Mouse (Mus musculus): Measurements from ENCODE around the gene Ank.
A peak's percentile ranks its signal among the peaks of the same experiment; 100 is the strongest.

Ank gene

GRCm38 (mm10) chr15:27475988-27476387 is 9.5 kb downstream of the Ank start:
- Histone ChIP-seq H3K4me3 (replicated peaks; ENCODE audit: low read length) (peak overlapping the region; percentile 58), H3K4me1 (replicated peaks; ENCODE audit: low read depth, low read length) (peaks cover 39% of the 10 kb centered on the region), H3K36me3 (ENCODE audit: insufficient read depth, low read length) (no peaks in the 10 kb centered on the region), H3K27me3 (ENCODE audit: insufficient read depth, low read length) (peaks cover 40% of the 10 kb centered on the region), H3K9me3 (ENCODE audit: low read length) (no peaks in the 10 kb centered on the region)
- no peak for TF ChIP-seq POU5F1 (IDR thresholded peaks at IDR 0.05; ENCODE audit: borderline replicate concordance, low read length)
- TF ChIP-seq CTCF (conservative IDR thresholded peaks at IDR 0.05; ENCODE audit: low read length): no peak
- TF ChIP-seq NANOG (IDR thresholded peaks at IDR 0.05; ENCODE audit: borderline replicate concordance, low read length): no peak

- H3K9me3 ChIP-seq (ENCODE audit: low read length): no peaks in the 10 kb centered on the region
- TF ChIP-seq NANOG (IDR thresholded peaks at IDR 0.05; ENCODE audit: borderline replicate concordance, low read length): no peak
- no peak for TF ChIP-seq POU5F1 (IDR thresholded peaks at IDR 0.05; ENCODE audit: borderline replicate concordance, low read length)
- TF ChIP-seq CTCF (conservative IDR thresholded peaks at IDR 0.05; ENCODE audit: low read length): no peak
- peak overlapping the region; percentile 58 for H3K4me3 ChIP-seq (replicated peaks; ENCODE audit: low read length)
- peaks cover 37% of the 10 kb centered on the region for H3K4me1 ChIP-seq (replicated peaks; ENCODE audit: low read depth, low read length)
- H3K36me3 ChIP-seq (ENCODE audit: insufficient read depth, low read length): no peaks in the 10 kb centered on the region
- H3K27me3 ChIP-seq (ENCODE audit: insufficient read depth, low read length): peaks cover 40% of the 10 kb centered on the region
These were observed 10.2 kb downstream of the Ank start for GRCm38 (mm10) chr15:27476671-27477070.

- Histone ChIP-seq H3K36me3 (ENCODE audit: insufficient read depth, low read length) (no peaks in the 10 kb centered on the region), H3K4me1 (replicated peaks; ENCODE audit: low read depth, low read length) (peaks cover 42% of the 10 kb centered on the region), H3K4me3 (replicated peaks; ENCODE audit: low read length) (peak overlapping the region; percentile 58), H3K9me3 (ENCODE audit: low read length) (no peaks in the 10 kb centered on the region), H3K27me3 (ENCODE audit: insufficient read depth, low read length) (peaks cover 40% of the 10 kb centered on the region)
- TF ChIP-seq CTCF (conservative IDR thresholded peaks at IDR 0.05; ENCODE audit: low read length) (no peak), NANOG (IDR thresholded peaks at IDR 0.05; ENCODE audit: borderline replicate concordance, low read length) (no peak), POU5F1 (IDR thresholded peaks at IDR 0.05; ENCODE audit: borderline replicate concordance, low read length) (no peak)
These were observed 10.7 kb downstream of the Ank start for GRCm38 (mm10) chr15:27477159-27477558.

GRCm38 (mm10) chr15:27477630-27478029 is 11.2 kb downstream of the Ank start:
- Histone ChIP-seq H3K4me1 (replicated peaks; ENCODE audit: low read depth, low read length) (peaks cover 44% of the 10 kb centered on the region), H3K4me3 (replicated peaks; ENCODE audit: low read length) (no peak overlapping the region), H3K27me3 (ENCODE audit: insufficient read depth, low read length) (peaks cover 40% of the 10 kb centered on the region), H3K36me3 (ENCODE audit: insufficient read depth, low read length) (no peaks in the 10 kb centered on the region), H3K9me3 (ENCODE audit: low read length) (no peaks in the 10 kb centered on the region)
- TF ChIP-seq CTCF (conservative IDR thresholded peaks at IDR 0.05; ENCODE audit: low read length) (no peak), NANOG (IDR thresholded peaks at IDR 0.05; ENCODE audit: borderline replicate concordance, low read length) (no peak), POU5F1 (IDR thresholded peaks at IDR 0.05; ENCODE audit: borderline replicate concordance, low read length) (no peak)

- Histone ChIP-seq H3K9me3 (ENCODE audit: low read length) (no peaks in the 10 kb centered on the region), H3K36me3 (ENCODE audit: insufficient read depth, low read length) (no peaks in the 10 kb centered on the region), H3K4me1 (replicated peaks; ENCODE audit: low read depth, low read length) (peaks cover 65% of the 10 kb centered on the region), H3K27me3 (ENCODE audit: insufficient read depth, low read length) (peaks cover 28% of the 10 kb centered on the region), H3K4me3 (replicated peaks; ENCODE audit: low read length) (no peak overlapping the region)
- no peak for TF ChIP-seq POU5F1 (IDR thresholded peaks at IDR 0.05; ENCODE audit: borderline replicate concordance, low read length)
- no peak for TF ChIP-seq NANOG (IDR thresholded peaks at IDR 0.05; ENCODE audit: borderline replicate concordance, low read length)
- no peak for TF ChIP-seq CTCF (conservative IDR thresholded peaks at IDR 0.05; ENCODE audit: low read length)
These were observed 14.0 kb downstream of the Ank start for GRCm38 (mm10) chr15:27480333-27481015.

- H3K4me3 ChIP-seq (replicated peaks; ENCODE audit: low read length): no peak overlapping the region
- no peaks in the 10 kb centered on the region for H3K36me3 ChIP-seq (ENCODE audit: insufficient read depth, low read length)
- H3K27me3 ChIP-seq (ENCODE audit: insufficient read depth, low read length): peaks cover 23% of the 10 kb centered on the region
- no peak for TF ChIP-seq POU5F1 (IDR thresholded peaks at IDR 0.05; ENCODE audit: borderline replicate concordance, low read length)
- no peak for TF ChIP-seq CTCF (conservative IDR thresholded peaks at IDR 0.05; ENCODE audit: low read length)
- no peak for TF ChIP-seq NANOG (IDR thresholded peaks at IDR 0.05; ENCODE audit: borderline replicate concordance, low read length)
- peaks cover 66% of the 10 kb centered on the region for H3K4me1 ChIP-seq (replicated peaks; ENCODE audit: low read depth, low read length)
- H3K9me3 ChIP-seq (ENCODE audit: low read length): no peaks in the 10 kb centered on the region
These were observed 15.5 kb downstream of the Ank start for GRCm38 (mm10) chr15:27481956-27482355.

GRCm38 (mm10) chr15:27483183-27483582 is 16.7 kb downstream of the Ank start:
- no peaks in the 10 kb centered on the region for H3K9me3 ChIP-seq (ENCODE audit: low read length)
- no peaks in the 10 kb centered on the region for H3K36me3 ChIP-seq (ENCODE audit: insufficient read depth, low read length)
- peaks cover 17% of the 10 kb centered on the region; the same call in 1 of the 2 replicates for H3K27me3 ChIP-seq (ENCODE audit: insufficient read depth, low read length)
- H3K4me3 ChIP-seq (replicated peaks; ENCODE audit: low read length): no peak overlapping the region
- TF ChIP-seq POU5F1 (IDR thresholded peaks at IDR 0.05; ENCODE audit: borderline replicate concordance, low read length) (no peak), NANOG (IDR thresholded peaks at IDR 0.05; ENCODE audit: borderline replicate concordance, low read length) (peak; percentile 13; the same call in 1 of the 2 replicates)
- H3K4me1 ChIP-seq (replicated peaks; ENCODE audit: low read depth, low read length): peaks cover 63% of the 10 kb centered on the region

GRCm38 (mm10) chr15:27485567-27486278 is 19.2 kb downstream of the Ank start:
- Histone ChIP-seq H3K4me1 (replicated peaks; ENCODE audit: low read depth, low read length) (peaks cover 71% of the 10 kb centered on the region), H3K9me3 (ENCODE audit: low read length) (no peaks in the 10 kb centered on the region), H3K36me3 (ENCODE audit: insufficient read depth, low read length) (no peaks in the 10 kb centered on the region), H3K27me3 (ENCODE audit: insufficient read depth, low read length) (peaks cover 20% of the 10 kb centered on the region; the same call in 1 of the 2 replicates), H3K4me3 (replicated peaks; ENCODE audit: low read length) (0 out of 2 replicates have a peak overlapping the region, but pooled peaks have one; percentile 7)
- TF ChIP-seq CTCF (conservative IDR thresholded peaks at IDR 0.05; ENCODE audit: low read length) (no peak), POU5F1 (IDR thresholded peaks at IDR 0.05; ENCODE audit: borderline replicate concordance, low read length) (no peak), NANOG (IDR thresholded peaks at IDR 0.05; ENCODE audit: borderline replicate concordance, low read length) (no peak)

Measured in E14TG2a.4 (cell line).